Mouse (Mus musculus) cerebellum, adult 2 months (tissue): Measurements from ENCODE around the gene Smim24. TPM values are rescaled to one million over a fixed set of nuclear protein-coding genes. Genes with fewer than 3 reads are reported as not detected.

Experiments used
- DNase-seq, 2 experiments: peaks; one replicate each; pipeline ENCODE4 v3.0.0; 2021
- H3K27ac ChIP-seq: fragments of 200-500 bp; 2 replicates; pipeline ENCODE4 v1.5.1; 2012; ENCODE audit warnings: low read length, control low read depth, inconsistent platforms; ENCODE audit not compliant: insufficient read depth
- H3K27me3 ChIP-seq: fragments of 200-500 bp; 2 replicates; pipeline ENCODE4 v1.6.1; 2012; ENCODE audit warnings: inconsistent platforms, mild to moderate bottlenecking, low read length, moderate library complexity; ENCODE audit not compliant: control insufficient read depth, insufficient read depth
- H3K4me1 ChIP-seq: fragments of 200-500 bp; 2 replicates; pipeline ENCODE4 v1.6.1; 2011; ENCODE audit warnings: low read length; ENCODE audit not compliant: control insufficient read depth, insufficient read depth
- H3K4me3 ChIP-seq: fragments of 200-500 bp; replicated peaks from 2 replicates; pipeline ENCODE3; 2011; ENCODE audit warnings: mild to moderate bottlenecking, low read depth, low read length, control low read depth; ENCODE audit not compliant: insufficient read depth
- CTCF ChIP-seq: fragments of 200-500 bp; IDR thresholded peaks from 2 replicates; pipeline ENCODE4 v1.5.1; 2011; ENCODE audit warnings: low read depth, mild to moderate bottlenecking, control low read depth, low read length, moderate library complexity, borderline replicate concordance; ENCODE audit not compliant: insufficient read depth
- POLR2A ChIP-seq: fragments of 200-500 bp; IDR thresholded peaks from 2 replicates; pipeline ENCODE4 v1.6.1; 2011; ENCODE audit warnings: low read length, control low read depth, borderline replicate concordance; ENCODE audit not compliant: insufficient read depth
- WGBS: fragments of 180-500 bp; shearing (Covaris S2); methylation state at CpG from one replicate; pipeline ENCODE4 v1.1.7; 2018; 5-methylcytosine and 5-hydroxymethylcytosine counted together
- polyA plus RNA-seq: library from polyadenylated mRNA; depleted of rRNA; stranded (reverse); fragments of >200 nt; gene quantifications from 2 replicates; pipeline ENCODE4 v1.2.3, GENCODE M21; 2012

The Smim24 gene
- polyA plus RNA-seq, 1 experiment, result 1.2 TPM

DNA sequence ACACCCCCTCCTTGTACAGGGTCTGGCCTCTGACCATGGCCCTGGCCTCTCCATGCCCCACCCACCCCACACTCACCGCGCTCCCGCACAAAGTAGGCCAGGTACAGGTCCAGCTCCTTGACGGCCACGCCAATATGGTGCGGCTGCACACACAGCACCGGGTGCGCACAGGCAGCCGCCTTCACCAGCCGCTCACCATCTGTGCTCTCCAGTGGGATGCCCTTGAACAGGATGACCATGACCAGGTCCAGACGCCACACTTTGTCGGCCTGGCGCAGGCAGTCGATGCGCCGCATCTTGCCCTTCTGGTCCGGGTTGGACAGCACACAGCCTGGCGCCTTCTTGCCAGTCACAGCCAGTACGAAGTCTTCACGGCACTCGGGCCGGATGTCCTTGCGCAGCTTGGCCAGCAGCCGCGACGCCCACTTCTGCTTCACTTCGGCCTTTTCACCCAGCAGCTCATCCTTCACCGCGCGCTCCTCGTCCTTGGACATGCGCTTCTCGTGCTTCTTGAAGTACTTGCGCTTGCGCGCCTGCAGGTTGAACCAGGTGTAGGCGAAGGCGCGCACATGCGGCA, 27.4 kb downstream of the Smim24 start:
- H3K4me3 ChIP-seq, result no peak overlapping the region
- DNase-seq, result peak; percentile 70 to 71
- peak overlapping the region; percentile 35; the same call in 1 of the 2 replicates for H3K27ac ChIP-seq
- no peaks in the 10 kb centered on the region for H3K27me3 ChIP-seq
- no peak for TF ChIP-seq CTCF
- TF ChIP-seq POLR2A, result no peak
- 27% methylated on average over 40 of the region's 40 CpGs for WGBS
- peaks cover 80% of the 10 kb centered on the region for H3K4me1 ChIP-seq

GRCm38 (mm10) chr10:81421041-81421796, 28.4 kb downstream of the Smim24 start:
- peaks cover 72% of the 10 kb centered on the region for H3K4me1 ChIP-seq
- peak; percentile 13 to 33 for DNase-seq
- TF ChIP-seq POLR2A (no peak), CTCF (no peak)
- peak overlapping the region; percentile 35 for H3K27ac ChIP-seq
- no peak overlapping the region for H3K4me3 ChIP-seq
- no peaks in the 10 kb centered on the region for H3K27me3 ChIP-seq
- WGBS, result 23% methylated on average over 4 of the region's 4 CpGs

- Histone ChIP-seq H3K4me3 (no peak overlapping the region), H3K4me1 (peaks cover 67% of the 10 kb centered on the region), H3K27me3 (no peaks in the 10 kb centered on the region), H3K27ac (peak overlapping the region; percentile 35; the same call in 1 of the 2 replicates)
- DNase-seq, result peak in 1 of 2 experiments; percentile 23
- 40% methylated on average over 5 of the region's 5 CpGs for WGBS
- TF ChIP-seq CTCF (no peak), POLR2A (no peak)
Measured at GRCm38 (mm10) chr10:81421797-81422100, 28.9 kb downstream of the Smim24 start.

DNA sequence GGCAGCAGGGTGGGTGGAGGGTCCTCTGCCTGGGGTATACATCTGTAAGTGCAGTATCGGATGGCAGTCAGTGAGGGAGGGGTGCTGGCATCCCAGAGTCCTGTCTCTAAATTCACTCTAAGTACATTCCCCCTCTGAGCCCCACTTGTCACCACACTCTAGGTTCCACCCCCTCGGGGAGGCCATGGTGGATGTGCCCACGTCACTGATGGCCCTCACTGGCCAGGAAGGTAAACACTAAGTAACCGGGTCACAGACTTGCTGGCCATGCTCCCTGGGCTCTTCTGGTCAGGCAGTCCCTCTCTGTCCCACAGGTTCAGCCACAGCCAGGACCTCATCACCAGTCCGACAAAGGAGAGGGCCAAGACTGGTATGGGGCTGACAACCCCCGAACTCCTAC, 29.3 kb downstream of the Smim24 start:
- Histone ChIP-seq H3K27me3 (no peaks in the 10 kb centered on the region), H3K27ac (peak overlapping the region; percentile 52; the same call in 1 of the 2 replicates), H3K4me3 (no peak overlapping the region), H3K4me1 (peaks cover 66% of the 10 kb centered on the region)
- 34% methylated on average over 6 of the region's 6 CpGs for WGBS
- peak in 1 of 2 experiments; percentile 27 for DNase-seq
- TF ChIP-seq POLR2A (no peak), CTCF (no peak)

- Histone ChIP-seq H3K27ac (peak overlapping the region; percentile 52), H3K27me3 (no peaks in the 10 kb centered on the region), H3K4me3 (no peak overlapping the region), H3K4me1 (peaks cover 64% of the 10 kb centered on the region)
- DNase-seq, result peak; percentile 13 to 21
- TF ChIP-seq POLR2A (no peak), CTCF (no peak)
- WGBS, result 57% methylated on average over 3 of the region's 3 CpGs
Measured at GRCm38 (mm10) chr10:81422661-81423217, 29.9 kb downstream of the Smim24 start.

GRCm38 (mm10) chr10:81423476-81424245, 30.8 kb downstream of the Smim24 start:
- peak overlapping the region; percentile 79 for H3K4me3 ChIP-seq
- H3K27me3 ChIP-seq, result no peaks in the 10 kb centered on the region
- WGBS, result 41% methylated on average over 4 of the region's 4 CpGs
- DNase-seq, result no peak
- H3K4me1 ChIP-seq, result peaks cover 62% of the 10 kb centered on the region
- no peak for TF ChIP-seq POLR2A
- TF ChIP-seq CTCF, result no peak
- peak overlapping the region; percentile 89 for H3K27ac ChIP-seq

DNA sequence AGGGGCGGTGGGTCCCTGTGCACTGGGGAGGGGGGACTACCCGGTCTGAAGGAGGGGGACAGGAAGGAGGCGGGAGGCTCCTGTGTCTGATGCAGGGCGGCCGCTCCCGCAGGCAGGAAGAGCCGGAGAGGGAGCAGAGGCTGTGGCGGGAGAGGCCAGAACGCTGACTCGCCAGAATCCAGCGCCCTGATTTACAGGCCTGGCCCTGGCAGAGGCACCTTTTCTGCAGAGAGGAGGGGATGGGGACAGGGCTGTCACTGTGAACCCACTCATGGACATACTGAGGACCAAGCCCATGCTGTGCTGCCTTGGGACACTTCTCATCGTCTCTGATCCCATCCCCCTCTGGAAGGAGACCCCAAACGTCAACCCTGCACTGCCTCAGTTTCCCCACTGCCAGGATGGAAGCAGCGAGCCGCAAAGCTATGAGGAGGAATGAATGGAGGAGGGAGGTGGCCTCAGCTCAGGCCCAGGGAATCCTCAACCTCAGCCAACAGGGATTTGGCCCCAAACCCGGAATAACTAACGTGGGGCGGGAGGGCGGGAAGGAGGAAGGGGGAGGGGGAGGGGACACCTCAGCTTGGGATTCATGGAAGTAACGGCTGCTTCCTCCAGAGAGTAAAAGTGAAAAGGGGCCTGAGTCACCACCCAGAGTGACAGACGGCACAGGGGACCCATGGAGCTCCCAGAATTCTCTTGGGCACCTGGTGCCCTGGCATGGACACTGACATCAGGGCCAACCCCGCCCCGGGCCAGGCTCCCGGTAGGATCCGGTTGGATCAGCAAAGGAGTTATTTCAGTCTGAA, 31.6 kb downstream of the Smim24 start:
- H3K27me3 ChIP-seq, result no peaks in the 10 kb centered on the region
- H3K27ac ChIP-seq, result peak overlapping the region; percentile 93
- TF ChIP-seq CTCF (no peak), POLR2A (no peak)
- H3K4me1 ChIP-seq, result peaks cover 58% of the 10 kb centered on the region
- WGBS, result 2% methylated on average over 25 of the region's 25 CpGs
- peak overlapping the region; percentile 79 for H3K4me3 ChIP-seq
- DNase-seq, result peak; percentile 91 to 96
